Mouse (Mus musculus) layer of hippocampus, postnatal 10 days (tissue): ENCODE results near the gene Il22ra1. TPM values are rescaled to one million over a fixed set of nuclear protein-coding genes. Genes with fewer than 3 reads are reported as not detected.

Source experiments
- DNase-seq, 2 experiments: peaks; one replicate each; pipeline ENCODE4 v3.0.0; 2021; ENCODE audit warnings: low spot score in 2 of 2
- total RNA-seq, 2 experiments: library from RNA; stranded (reverse); gene quantifications; 2 replicates each; pipeline ENCODE4 v1.2.3; 2021

Gene Il22ra1
- total RNA-seq, 2 experiments from 2014 or later, result 0.13 to 0.18 TPM

DNA sequence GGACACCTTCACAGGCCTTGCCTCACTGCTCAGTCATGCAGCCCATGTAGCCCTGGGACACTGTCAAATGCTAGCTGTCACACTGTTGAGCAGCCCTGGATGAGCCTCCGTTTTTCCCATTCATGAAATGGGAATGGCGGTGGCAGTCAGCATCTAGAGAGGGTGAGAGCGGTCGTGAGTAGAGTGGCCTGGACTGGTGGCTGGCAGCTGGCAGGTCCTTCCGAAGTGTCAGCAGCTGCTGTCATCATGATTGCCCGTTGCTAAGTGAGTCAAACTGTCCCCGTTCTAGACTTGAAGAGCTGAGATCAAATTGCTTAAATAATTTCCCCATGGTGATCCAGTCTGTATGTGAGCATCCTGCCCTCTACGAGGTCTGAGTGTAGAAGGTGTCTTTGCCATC, 3.0 kb downstream of the Il22ra1 start:
- DNase-seq, result no peak

- DNase-seq, result peak; percentile 38 to 58
These were observed 5.9 kb downstream of the Il22ra1 start for GRCm38 (mm10) chr4:135733901-135734300.

GRCm38 (mm10) chr4:135736903-135737302, 8.9 kb downstream of the Il22ra1 start:
- no peak for DNase-seq

DNA sequence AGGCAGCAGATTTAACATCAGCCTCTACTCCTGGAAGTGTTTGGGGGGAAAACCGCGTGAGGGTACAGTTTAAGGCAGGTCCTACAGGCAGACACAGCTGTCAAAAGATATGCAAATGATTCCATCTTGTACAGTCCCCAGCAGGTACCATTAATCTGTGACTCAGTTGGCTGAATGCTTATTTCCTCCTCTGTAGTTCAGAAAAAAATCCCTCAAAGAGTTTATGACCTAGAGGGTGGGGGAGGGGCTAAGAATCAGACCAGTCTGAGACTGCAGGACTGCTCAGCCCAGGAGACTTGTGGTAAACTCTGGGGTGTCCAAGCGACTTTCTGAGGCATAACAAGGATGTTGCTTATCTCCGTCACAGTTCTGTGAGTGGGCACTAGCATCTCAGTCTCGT, 10.3 kb downstream of the Il22ra1 start:
- DNase-seq, result no peak

GRCm38 (mm10) chr4:135739148-135739547, 11.2 kb downstream of the Il22ra1 start:
- no peak for DNase-seq

- no peak for DNase-seq
These were observed 11.7 kb downstream of the Il22ra1 start for GRCm38 (mm10) chr4:135739672-135740071.

DNA sequence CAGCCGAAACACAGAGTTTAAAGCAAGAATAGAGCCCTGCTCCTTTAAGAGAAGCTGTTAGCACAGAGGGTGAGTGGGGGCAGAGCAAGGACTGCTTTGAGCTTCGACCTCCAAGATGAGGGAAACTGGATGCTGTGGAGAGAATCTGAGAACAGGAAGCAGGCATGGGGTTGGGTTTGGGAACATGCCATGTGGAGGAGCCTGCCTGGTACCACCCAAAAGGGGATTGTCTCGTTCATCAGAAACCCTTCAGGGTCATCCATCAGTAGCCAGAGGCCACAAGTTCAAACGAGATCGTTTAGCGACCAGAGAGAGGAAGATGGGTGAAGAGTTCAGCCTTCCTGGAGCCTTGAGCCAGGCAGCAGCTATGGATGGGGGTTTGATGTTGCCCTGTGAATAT, 15.5 kb downstream of the Il22ra1 start:
- DNase-seq, result no peak

DNA sequence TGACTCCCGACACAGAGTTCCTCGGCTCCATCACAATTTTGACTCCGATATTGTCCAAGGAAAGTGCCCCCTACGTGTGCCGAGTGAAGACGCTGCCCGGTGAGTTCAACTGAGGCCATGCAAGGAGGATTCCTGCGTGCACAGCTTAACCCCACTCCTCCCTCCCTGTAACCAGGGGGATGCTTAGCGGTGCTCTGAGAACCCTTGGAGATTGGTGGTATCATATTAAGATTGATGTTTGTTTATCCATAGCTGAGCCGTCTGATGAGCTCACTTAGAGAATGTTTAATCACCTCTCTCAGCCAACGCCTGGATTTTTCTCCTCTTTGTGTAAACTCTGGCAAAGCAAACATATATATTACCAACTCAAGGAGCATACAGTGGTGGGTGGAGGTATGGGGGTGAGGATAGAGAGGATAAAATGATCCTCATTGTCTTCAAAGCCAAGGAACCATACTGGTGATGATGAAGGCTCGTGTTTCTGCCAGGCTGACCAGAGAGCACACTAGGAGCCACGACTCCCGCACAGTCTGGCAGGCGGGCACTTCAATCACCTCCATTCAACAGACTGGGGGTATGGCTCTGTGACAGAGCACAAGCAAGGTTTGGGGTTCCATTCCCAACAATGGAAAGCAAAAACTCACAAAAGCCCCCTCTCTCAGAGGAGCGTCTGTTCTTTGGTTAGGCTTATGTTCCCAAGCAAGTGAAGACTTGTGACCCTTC, 16.9 kb downstream of the Il22ra1 start:
- DNase-seq, result no peak

GRCm38 (mm10) chr4:135745613-135746012, 17.6 kb downstream of the Il22ra1 start:
- DNase-seq, result no peak

GRCm38 (mm10) chr4:135750896-135751295, 22.9 kb downstream of the Il22ra1 start:
- DNase-seq, result no peak

DNA sequence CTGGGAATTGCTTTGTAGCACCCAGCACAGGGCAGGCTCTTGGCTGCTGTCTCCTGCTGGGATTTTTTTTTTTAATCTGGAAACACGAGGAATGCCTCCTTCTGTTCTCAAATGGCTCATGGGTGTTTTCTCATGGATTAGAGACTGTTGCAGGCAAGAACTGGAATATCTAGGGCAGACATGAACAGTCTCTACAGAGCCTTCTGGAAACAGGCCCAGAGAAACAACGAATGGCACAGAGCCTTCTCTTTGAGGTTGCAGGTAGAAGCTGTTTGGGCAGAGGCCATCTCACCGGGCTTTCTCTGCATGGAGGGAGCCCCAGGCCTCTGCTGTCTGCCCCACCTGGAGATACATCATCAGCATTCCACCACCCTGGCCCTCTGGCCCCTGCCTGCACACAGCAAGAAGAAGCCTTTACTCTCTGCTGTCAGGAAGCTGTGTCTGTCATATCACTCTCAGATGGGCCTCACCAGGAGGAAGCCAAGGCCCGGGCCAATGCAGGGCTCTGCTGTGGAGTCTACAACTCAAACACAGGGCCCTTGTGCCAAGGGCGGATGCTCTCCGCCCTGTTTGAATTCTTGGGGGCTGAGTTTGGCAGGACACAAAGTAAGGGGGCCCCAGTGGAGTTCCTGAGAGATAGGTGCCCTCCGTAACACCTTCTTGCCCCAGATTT, 24.3 kb downstream of the Il22ra1 start:
- no peak for DNase-seq

GRCm38 (mm10) chr4:135752779-135753164, 24.8 kb downstream of the Il22ra1 start:
- DNase-seq, result no peak

DNA sequence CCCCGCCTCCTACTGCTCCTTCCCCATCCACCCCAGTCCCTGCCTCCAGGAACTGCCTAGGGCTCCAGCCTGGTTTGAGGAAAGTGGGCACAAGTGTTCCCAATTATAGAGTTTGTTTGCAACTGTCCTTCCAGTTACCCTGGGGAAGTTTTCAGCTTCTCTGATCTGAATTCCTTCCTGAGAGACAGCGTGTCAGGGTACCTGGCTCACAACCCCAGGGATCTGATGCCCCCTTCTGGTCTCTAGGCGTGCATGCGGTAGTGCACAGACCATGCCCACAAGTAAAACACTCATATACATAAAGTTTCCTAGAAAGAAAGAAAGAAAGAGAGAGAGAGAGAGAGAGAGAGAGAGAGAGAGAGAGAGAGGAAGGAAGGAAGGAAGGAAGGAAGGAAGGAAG, 30.4 kb downstream of the Il22ra1 start:
- DNase-seq, result no peak

- no peak for DNase-seq
These were observed 30.9 kb downstream of the Il22ra1 start for GRCm38 (mm10) chr4:135758825-135759224.

GRCm38 (mm10) chr4:135759356-135759976, 31.5 kb downstream of the Il22ra1 start, which contains the start of gene Myom3:
TSS of gene Myom3 (plus strand) at chr4:135759715.
- no peak for DNase-seq

GRCm38 (mm10) chr4:135761048-135761447, 33.1 kb downstream of the Il22ra1 start:
- no peak for DNase-seq

DNA sequence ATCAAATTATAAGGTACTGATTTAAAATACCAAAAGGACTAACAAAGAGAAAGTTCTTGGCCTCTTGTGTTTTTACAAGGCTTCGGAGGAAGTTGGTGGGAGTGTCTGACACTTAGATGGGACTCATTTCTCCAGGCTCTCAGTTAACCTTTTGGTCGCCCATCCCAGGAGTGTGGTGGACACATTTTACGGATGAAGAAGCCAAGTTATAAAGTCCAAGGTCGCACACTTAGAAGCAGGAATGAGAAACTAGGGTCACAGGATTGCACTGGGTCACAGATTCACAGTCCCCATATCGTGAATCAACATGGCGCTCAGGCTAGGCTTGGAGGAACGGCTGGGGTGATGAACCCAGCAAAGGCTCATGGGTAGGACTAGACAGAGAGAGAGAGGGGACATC, 33.6 kb downstream of the Il22ra1 start:
- DNase-seq, result no peak

- peak; percentile 37 to 38 for DNase-seq
These were observed 34.4 kb downstream of the Il22ra1 start for GRCm38 (mm10) chr4:135762251-135762906.

DNA sequence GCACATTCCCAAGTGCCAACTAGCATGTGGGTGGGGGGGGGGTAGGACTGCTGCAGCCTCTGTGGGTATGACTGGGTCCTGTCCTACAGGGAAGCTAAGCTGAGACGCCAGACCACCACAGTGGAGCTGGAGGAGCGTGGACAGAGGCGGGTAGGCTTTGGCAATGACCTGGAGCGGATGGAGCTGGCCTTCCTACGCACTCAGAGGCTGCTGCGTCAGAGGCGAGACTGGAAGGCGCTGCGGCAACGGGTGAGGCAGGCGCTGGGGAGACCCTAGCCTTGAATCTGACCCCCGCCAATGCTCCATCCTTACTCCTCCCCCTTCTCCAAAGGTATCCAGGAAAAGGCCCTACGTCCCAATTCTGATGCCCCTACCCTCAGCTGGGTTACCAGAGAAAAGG, 36.7 kb downstream of the Il22ra1 start:
- DNase-seq, result no peak

DNA sequence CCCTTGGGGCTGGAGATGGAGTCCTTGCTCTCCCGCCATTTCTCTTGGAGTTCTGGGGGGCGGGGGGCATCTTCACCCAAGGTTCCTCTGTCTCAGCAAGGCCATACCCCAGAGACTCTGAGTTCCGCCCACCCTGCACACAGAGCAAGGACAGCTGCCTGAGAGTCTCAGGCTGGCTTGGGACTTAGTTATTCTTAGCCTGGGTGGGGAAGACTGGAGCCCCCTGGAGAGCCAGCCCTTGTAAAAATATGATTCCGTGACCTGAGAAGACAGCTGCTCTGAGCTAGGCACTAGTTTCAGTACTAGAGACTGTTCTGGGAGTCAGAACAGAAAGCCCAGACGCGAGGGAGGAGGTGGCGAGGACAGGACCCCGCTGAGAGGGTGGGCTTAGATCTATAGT, 37.7 kb downstream of the Il22ra1 start:
- DNase-seq, result no peak

GRCm38 (mm10) chr4:135766976-135767375, 39.0 kb downstream of the Il22ra1 start:
- DNase-seq, result peak in 1 of 2 experiments; percentile 24
